Mouse (Mus musculus) hindbrain, postnatal 0 days (tissue): Measurements from ENCODE around the gene Sf3a2. TPM values are rescaled to one million over a fixed set of nuclear protein-coding genes. Genes with fewer than 3 reads are reported as not detected.
A peak's percentile ranks its signal among the peaks of the same experiment; 100 is the strongest.
"Not testable (repeated sequence)": the region's sequence is repeated elsewhere in the genome, so short reads cannot be mapped to it uniquely, and the experiment has no call there.

Source experiments
- ATAC-seq: fragments of 200-750 bp; cut with Nextera tagmentation; 2 replicates; pipeline ENCODE4 v1.8.0; 2017; ENCODE audit warnings: mild to moderate bottlenecking, moderate TSS enrichment, moderate library complexity
- DNase-seq: peaks from one replicate; pipeline ENCODE4 v3.0.0-alpha.2; 2015; ENCODE audit warnings: low spot score
- H3K27ac ChIP-seq: fragments of 300-500 bp; sonication (generic); 2 replicates; pipeline ENCODE4 v1.5.1; 2014; ENCODE audit warnings: mild to moderate bottlenecking
- H3K27me3 ChIP-seq: fragments of 300-500 bp; sonication (generic); 2 replicates; pipeline ENCODE4 v1.6.1; 2014; ENCODE audit warnings: low read length, mixed read lengths; ENCODE audit not compliant: insufficient read depth
- H3K36me3 ChIP-seq: fragments of 300-500 bp; sonication (generic); 2 replicates; pipeline ENCODE4 v1.6.1; 2014; ENCODE audit warnings: low read length, mixed read lengths; ENCODE audit not compliant: insufficient read depth
- H3K4me1 ChIP-seq: fragments of 300-500 bp; sonication (generic); 2 replicates; pipeline ENCODE4 v1.6.1; 2014; ENCODE audit warnings: antibody characterized with exemption, low read length, mixed read lengths; ENCODE audit not compliant: insufficient read depth
- H3K4me2 ChIP-seq: fragments of 300-500 bp; sonication (generic); 2 replicates; pipeline ENCODE4 v1.6.1; 2014; ENCODE audit warnings: low read depth, mild to moderate bottlenecking, low read length, moderate library complexity, mixed read lengths
- H3K4me3 ChIP-seq: fragments of 300-500 bp; sonication (generic); 2 replicates; pipeline ENCODE4 v1.5.1; 2014; ENCODE audit warnings: low read length
- H3K9ac ChIP-seq: fragments of 300-500 bp; sonication (generic); replicated peaks from 2 replicates; pipeline ENCODE4 v1.6.1; 2014; ENCODE audit warnings: mild to moderate bottlenecking, low read length, moderate library complexity, mixed read lengths
- H3K9me3 ChIP-seq: fragments of 300-500 bp; sonication (generic); 2 replicates; pipeline ENCODE4 v1.6.1; 2016; ENCODE audit warnings: low read length, mixed read lengths
- CTCF ChIP-seq: IDR thresholded peaks from 2 replicates; pipeline ENCODE4 v1.5.1; 2016; ENCODE audit warnings: antibody characterized with exemption, control low read depth, low read depth
- WGBS: fragments of 180-500 bp; shearing (Covaris S2); extraction: QIAGEN DNeasy Blood & Tissue Kit; methylation state at CpG from one replicate; pipeline ENCODE4 v1.1.7; 2014; 5-methylcytosine and 5-hydroxymethylcytosine counted together
- polyA plus RNA-seq: library from polyadenylated mRNA; unstranded; fragments of >200 nt; fragmentation: Nextera tagmentation; extraction: Ambion mirVana; gene quantifications from 2 replicates; pipeline ENCODE4 v1.2.1, GENCODE M21; 2015
- total RNA-seq: library from RNA; depleted of rRNA; stranded (reverse); fragments of >200 nt; gene quantifications from 2 replicates; pipeline ENCODE4 v1.2.3, GENCODE M21; 2014

Sf3a2 gene
- total and polyA plus RNA-seq, 2 experiments from 2014 or later, result 14.2 to 53.2 TPM

DNA sequence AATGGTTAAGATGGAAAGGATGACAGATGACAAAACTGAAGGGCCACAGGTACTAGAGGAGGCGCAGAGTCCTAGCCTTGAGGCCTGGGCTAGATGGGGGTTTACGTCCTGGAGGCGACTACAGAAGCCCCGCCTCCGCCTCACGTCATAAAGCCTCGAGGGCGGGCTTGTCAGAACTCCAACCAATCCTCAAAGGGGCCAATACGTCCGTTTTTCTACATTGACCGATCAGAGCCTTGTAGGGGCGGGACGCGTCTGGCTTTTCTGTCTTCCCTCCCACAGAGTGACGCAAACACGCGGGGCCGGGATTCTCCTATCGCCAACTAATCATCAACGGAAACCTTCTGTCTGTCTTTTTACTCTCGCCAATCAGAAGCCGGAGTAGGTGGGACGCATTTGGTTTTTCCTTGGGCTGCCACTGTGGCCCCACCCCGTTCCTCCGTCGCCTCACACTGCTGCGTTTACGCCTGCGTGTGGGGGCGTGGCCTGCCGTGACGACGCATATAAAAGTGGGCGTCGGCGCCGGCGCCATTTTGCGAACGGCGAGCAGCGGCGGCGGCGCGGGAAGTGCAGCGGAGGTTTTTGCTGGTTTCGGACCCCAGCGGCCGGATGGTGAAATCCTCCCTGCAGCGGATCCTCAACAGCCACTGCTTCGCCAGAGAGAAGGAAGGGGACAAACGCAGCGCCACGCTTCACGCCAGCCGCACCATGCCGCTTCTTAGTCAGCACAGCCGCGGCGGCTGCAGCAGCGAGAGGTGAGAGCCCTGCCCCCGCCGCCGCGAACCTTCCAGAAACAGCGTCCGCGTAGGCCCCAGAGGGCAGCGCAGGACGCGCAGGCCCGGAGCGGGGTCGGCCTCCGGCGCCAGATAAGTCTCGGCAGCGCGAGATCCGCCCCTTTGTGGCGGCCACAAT, 28.4 kb downstream of the Sf3a2 start, which contains the start of gene Oaz1:
Oaz1 (plus strand) TSS at position 506 of the 912 bp plus-strand sequence.
- Histone ChIP-seq H3K27me3 (no peaks in the 10 kb centered on the region), H3K4me1 (peaks cover 5% of the 10 kb centered on the region; the same call in 1 of the 2 replicates), H3K27ac (peak within 1 kb of the TSS; percentile 92), H3K4me2 (peak within 1 kb of the TSS; percentile 94), H3K9ac (peak within 1 kb of the TSS; percentile 87), H3K4me3 (peak within 1 kb of the TSS; percentile 60), H3K9me3 (no peaks in the 10 kb centered on the region), H3K36me3 (peaks cover 12% of the 10 kb centered on the region)
- TF ChIP-seq CTCF, result peak; percentile 30
- DNase-seq (peak; percentile 99), ATAC-seq (peak; percentile 98)
- under 1% methylated on average over 77 of the region's 82 CpGs for WGBS

GRCm38 (mm10) chr10:80827063-80827869, 29.3 kb downstream of the Sf3a2 start:
- no peaks in the 10 kb centered on the region for H3K27me3 ChIP-seq
- TF ChIP-seq CTCF, result no peak
- 9% methylated on average over 29 of the region's 29 CpGs for WGBS

DNA sequence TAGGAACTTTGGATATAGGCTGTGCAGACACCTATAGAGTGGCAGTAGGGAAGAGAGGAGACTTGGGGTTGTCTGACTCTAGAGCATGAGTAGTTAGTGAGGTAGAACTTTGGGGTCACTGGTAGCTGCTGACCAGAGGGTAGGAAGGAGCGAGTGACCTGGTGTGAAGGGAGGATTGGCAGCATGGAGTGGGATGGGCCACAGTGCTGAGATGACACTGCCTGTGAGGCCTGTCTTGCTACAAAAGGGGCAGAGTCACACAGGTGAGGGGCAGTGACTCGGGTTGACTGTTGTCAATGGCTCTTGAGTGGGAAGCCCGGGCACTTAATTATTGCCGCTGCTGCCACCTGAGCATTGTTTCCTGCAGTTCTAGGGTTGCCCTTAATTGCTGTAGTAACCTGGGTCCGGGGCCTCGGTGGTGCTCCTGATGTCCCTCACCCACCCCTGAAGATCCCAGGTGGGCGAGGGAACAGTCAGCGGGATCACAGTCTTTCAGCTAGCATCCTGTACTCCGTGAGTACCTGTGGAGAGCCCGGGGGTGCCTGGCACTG, 29.9 kb downstream of the Sf3a2 start:
- Histone ChIP-seq H3K27me3 (no peaks in the 10 kb centered on the region), H3K36me3 (peaks cover 12% of the 10 kb centered on the region), H3K27ac (no peak overlapping the region), H3K9ac (peak overlapping the region; percentile 87), H3K4me2 (peak overlapping the region; percentile 94), H3K4me3 (peak overlapping the region; percentile 60), H3K4me1 (peaks cover 5% of the 10 kb centered on the region; the same call in 1 of the 2 replicates), H3K9me3 (no peaks in the 10 kb centered on the region)
- ATAC-seq, result no peak
- 72% methylated on average over 10 of the region's 10 CpGs for WGBS
- no peak for TF ChIP-seq CTCF
- DNase-seq, result no peak

More at GRCm38 (mm10) chr10:80827063-80827869, 29.3 kb downstream of the Sf3a2 start:
- Histone ChIP-seq H3K27ac (peak overlapping the region; percentile 92), H3K4me1 (peaks cover 5% of the 10 kb centered on the region; the same call in 1 of the 2 replicates), H3K4me2 (peak overlapping the region; percentile 94), H3K9me3 (no peaks in the 10 kb centered on the region), H3K36me3 (peaks cover 12% of the 10 kb centered on the region), H3K4me3 (peak overlapping the region; percentile 60), H3K9ac (peak overlapping the region; percentile 87)
- no peak for DNase-seq
- ATAC-seq, result no peak

DNA sequence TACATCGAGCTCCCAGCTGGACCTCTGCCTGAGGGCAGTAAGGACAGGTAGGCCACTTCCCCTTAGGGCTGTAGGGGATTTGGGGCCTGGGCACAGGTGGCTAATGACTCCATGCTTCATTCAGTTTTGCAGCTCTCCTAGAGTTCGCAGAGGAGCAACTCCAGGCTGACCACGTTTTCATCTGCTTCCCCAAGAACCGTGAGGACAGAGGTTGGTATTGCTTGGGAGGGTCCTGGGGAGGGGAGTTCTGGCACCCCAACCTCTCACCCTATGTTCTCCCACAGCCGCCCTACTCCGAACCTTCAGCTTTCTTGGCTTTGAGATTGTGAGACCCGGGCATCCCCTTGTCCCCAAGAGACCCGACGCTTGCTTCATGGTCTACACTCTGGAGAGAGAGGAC, 30.6 kb downstream of the Sf3a2 start:
- WGBS, result 83% methylated on average over 8 of the region's 9 CpGs

GRCm38 (mm10) chr10:80829359-80830278, 31.6 kb downstream of the Sf3a2 start:
- H3K9ac ChIP-seq, result no peak overlapping the region

More for the DNA sequence above, 30.6 kb downstream of the Sf3a2 start:
- not testable (repeated sequence) for H3K4me1 ChIP-seq, H3K4me3 ChIP-seq, H3K9ac ChIP-seq, H3K9me3 ChIP-seq, H3K27ac ChIP-seq, ATAC-seq, H3K27me3 ChIP-seq, DNase-seq
- peaks cover 12% of the 10 kb centered on the region for H3K36me3 ChIP-seq
- peak overlapping the region; percentile 94 for H3K4me2 ChIP-seq

More at GRCm38 (mm10) chr10:80829359-80830278, 31.6 kb downstream of the Sf3a2 start:
- WGBS, result 47% methylated on average over 1 of the region's 1 CpGs
- ATAC-seq (no peak), DNase-seq (no peak)
- no peaks in the 10 kb centered on the region for H3K9me3 ChIP-seq
- H3K4me3 ChIP-seq, result no peak overlapping the region
- no peak for TF ChIP-seq CTCF
- H3K4me2 ChIP-seq, result no peak overlapping the region
- no peak overlapping the region for H3K27ac ChIP-seq
- no peaks in the 10 kb centered on the region for H3K27me3 ChIP-seq
- peaks cover 12% of the 10 kb centered on the region for H3K36me3 ChIP-seq
- H3K4me1 ChIP-seq, result peaks cover 5% of the 10 kb centered on the region; the same call in 1 of the 2 replicates
